Mouse (Mus musculus): ENCODE measurements around the gene Angptl7.

DNA sequence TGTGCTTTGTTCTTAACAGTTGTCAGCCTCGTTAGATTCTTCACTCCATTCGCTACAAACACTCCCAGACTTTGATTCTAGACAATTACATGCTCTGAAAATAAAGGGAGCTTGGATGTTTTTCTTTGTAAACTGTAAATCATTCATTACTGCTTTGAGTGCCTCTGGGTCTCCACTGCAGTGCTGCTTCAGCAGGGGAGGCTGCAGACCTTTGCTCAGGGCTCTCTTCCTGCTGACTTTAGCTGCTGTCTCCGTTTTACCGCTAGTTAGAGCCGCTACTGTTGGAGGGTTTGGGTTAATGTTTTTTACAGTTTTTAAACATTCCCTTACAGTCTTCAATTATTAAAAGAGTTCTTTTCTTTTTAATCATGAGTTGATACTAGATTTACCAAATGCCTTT, 26.8 kb downstream of the Angptl7 start:
- TF ChIP-seq CTCF (IDR thresholded peaks at IDR 0.05; ENCODE audit: extremely low read depth, insufficient read depth, insufficient read length, insufficient replicate concordance) (no peak), POLR2A (IDR thresholded peaks at IDR 0.05; ENCODE audit: low read depth, low read length) (no peak)

Data from spleen, adult 2 months (tissue).